Mouse (Mus musculus) spleen, adult 12 weeks (tissue): ENCODE measurements around the gene Gm14418.
"Not testable (repeated sequence)": the region's sequence is repeated elsewhere in the genome, so short reads cannot be mapped to it uniquely, and the experiment has no call there.

Experiments used
- DNase-seq: peaks from one replicate; pipeline ENCODE4 v3.0.0; 2022; ENCODE audit warnings: low spot score

Gm14418 gene

DNA sequence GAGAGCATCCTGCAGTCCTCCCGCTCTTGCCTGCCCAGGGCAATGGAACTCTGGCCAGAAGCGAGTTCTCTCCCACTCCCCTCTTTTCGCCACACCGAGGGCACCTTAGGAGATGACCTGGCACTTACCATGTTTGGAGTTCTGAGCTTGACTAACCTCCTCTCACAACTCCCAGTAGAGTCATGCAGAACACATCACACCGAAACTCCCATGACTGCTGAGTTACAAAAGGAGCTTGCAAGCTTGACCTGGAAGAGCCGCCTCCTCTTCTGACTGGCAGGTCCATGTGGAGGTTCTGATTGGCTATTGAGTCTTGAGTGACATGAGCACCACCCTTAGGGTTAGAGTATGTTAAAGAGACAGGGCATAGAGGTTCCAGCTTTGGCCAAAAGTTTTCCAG lies at the start of gene Gm14418:
Gene Gm14418, minus strand, starts transcription at position 225 of the 400 bp plus-strand sequence.
- not testable (repeated sequence) for DNase-seq
